Mouse (Mus musculus) erythroid progenitor cell, adult 5-6 weeks (primary cell): ENCODE data around the gene Gm21865. TPM values are rescaled to one million over a fixed set of nuclear protein-coding genes. Genes with fewer than 3 reads are reported as not detected.
"Not testable (repeated sequence)": the region's sequence is repeated elsewhere in the genome, so short reads cannot be mapped to it uniquely, and the experiment has no call there.

ENCODE experiments used
- ATAC-seq: replicated peaks from 2 replicates; pipeline ENCODE4 v1.8.0; 2016; ENCODE audit warnings: moderate number of reproducible peaks, mild to moderate bottlenecking, moderate TSS enrichment, inconsistent platforms; ENCODE audit not compliant: poor library complexity, low FRiP score, severe bottlenecking
- total RNA-seq, 2 experiments: library from RNA; stranded (forward) in 1 of 2; stranded (reverse) in 1 of 2; fragments of 150-400 nt in 1 of 2; fragments of 186-747, 209-891 nt in 1 of 2; gene quantifications; 2 replicates each; pipeline versions ENCODE4 v1.2.3 to v1.2.4; 2015 to 2017; ENCODE audit warnings: low replicate concordance in 2 of 2

Gm21865 gene
- total RNA-seq (2015; ENCODE audit: low replicate concordance) (not detected in 2 replicates), total RNA-seq (2017; ENCODE audit: low replicate concordance) (not detected in 2 replicates)

- ATAC-seq = not testable (repeated sequence)
These were observed at the start of gene Gm21865 for GRCm38 (mm10) chrY:40316803-40317202. TSS of gene Gm21865 (minus strand) at chrY:40316903.

Other genes with a start within 250 kb of the Gm21865 start
- gene Gm21882, start 64.6 kb upstream of the Gm21865 start, total RNA-seq (2015; ENCODE audit: low replicate concordance) = not detected in 2 replicates
- not detected in 2 replicates for gene Gm21882, start 64.6 kb upstream of the Gm21865 start, total RNA-seq (2017; ENCODE audit: low replicate concordance)